Mouse (Mus musculus) cerebellum, adult 9-11 months (tissue): ENCODE measurements at regions not wholly inside any gene's neighbourhood (a gene's known extent, or its start where the extent isn't known, plus 50 kb on each side); places are given as distances from the start of the nearest gene placed in this dataset.

Experiments used
- DNase-seq: peaks from one replicate; pipeline ENCODE4 v3.0.0; 2022

DNA sequence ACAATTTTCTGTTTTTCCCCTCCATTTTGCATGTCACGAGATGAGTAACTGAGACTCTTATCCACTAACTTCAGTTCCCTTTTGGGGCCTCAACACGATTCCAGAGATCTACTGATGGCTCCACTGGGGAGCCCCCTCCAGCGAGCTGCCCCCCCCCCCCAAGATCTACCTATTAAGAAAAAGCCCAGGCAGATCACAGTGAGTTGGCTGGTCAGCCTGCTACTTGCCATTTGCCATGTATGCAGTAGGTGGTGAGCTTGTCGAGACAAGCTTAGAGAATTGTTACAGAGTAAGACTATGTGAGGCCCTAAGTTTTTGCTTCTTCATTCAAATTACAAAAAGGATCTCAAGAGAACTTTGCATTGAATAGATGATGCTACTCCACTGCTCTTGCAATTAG, 426.3 kb upstream of the Ubash3b start:
- no peak for DNase-seq

GRCm38 (mm10) chr9:41586966-41587570, 425.6 kb upstream of the Ubash3b start:
- DNase-seq = no peak

DNA sequence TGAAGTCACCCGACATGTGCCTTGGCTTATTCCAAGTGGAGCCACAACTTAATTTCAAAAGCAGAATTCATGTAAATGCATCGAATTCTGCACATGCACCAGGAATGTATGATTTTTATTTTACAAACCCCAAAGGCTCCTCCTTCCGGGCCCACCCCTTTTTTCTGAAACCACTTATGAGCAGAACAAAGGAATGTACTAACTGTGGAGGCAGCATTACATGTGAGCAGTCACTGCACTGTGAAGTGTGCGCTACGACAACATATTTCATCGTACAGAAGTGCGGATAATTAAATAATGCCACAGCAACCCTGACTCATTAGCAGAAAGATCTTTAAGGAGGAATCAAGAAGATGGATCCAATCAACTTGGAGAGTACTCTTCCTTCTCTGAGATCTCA, 424.8 kb upstream of the Ubash3b start:
- DNase-seq = no peak

DNA sequence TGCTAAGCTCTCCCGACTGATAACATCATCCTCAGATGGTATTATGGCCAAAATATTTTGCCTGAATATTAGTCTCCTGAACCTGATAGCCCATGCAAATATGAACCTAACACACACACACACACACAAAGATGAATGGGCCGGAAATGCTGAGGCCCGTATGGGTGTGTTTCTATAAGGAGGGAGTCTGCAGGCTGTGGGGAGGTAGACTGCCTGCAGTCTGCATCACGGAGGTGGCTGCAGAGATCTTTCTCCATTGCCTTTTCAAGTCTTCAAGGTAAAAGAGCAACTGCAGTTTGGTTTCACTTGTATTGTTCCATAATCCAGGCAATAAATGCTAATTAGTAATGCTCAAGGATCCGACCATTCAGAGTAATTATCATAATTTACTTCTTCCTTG, 424.3 kb upstream of the Ubash3b start:
- DNase-seq = no peak

- no peak for DNase-seq
These were observed 423.5 kb upstream of the Ubash3b start for GRCm38 (mm10) chr9:41585012-41585411.

DNA sequence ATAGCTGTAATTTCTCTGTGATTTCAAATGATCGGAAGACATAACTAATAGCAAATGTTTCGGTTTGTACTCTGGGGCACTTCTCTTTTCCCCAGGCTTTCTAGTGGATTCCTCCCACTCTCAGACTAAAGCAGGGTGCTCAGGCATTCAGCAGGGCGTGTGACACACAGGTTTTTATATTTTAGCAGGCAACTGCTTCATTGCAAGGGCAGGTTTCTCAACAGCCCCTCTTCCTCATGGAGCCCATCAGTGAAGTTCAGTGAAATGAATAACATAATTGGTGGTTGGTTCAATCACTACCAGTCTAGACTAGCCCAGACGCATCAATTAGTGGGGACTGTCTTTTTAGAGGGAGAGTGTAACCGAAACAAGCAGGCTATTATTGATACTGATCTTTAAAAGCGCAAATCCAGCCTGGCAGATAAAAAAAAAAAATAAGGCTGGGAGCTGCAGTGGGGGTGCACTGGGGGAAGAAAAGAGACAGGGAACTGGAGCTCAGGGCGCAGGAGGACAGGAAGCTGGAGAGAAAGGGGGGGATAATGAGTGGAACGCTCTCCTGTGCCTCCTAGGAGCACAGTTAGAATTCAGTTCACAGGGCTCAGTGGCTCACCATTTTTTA, 422.3 kb upstream of the Ubash3b start:
- DNase-seq = no peak

- DNase-seq = no peak
These were observed 421.8 kb upstream of the Ubash3b start for GRCm38 (mm10) chr9:41583276-41583675.

DNA sequence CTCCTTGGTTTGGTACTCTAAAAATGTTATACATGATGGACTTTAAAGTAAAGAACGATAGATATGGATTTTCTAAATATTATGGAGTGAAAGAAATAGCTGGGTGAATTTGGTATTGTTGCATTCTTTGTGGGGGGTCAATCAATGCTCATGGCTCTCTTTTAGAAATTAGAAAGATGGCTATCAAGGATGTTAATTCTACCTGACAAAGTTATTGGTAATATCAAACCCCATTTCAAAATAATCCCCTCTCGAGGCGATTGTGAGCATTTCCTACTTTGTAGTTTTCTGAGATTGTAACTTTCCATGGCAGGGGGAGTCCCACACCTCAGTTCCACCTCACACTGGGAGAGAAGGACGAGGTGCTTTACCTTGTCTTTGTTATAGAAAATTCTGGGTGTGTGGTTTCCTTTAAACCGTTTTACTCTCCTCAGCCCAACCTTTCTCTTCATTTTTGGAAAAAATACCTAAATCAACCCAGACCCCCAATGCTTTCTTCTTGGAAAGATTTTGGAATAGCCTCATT, 421.3 kb upstream of the Ubash3b start:
- DNase-seq = no peak

- no peak for DNase-seq
These were observed 420.7 kb upstream of the Ubash3b start for GRCm38 (mm10) chr9:41582171-41582570.

DNA sequence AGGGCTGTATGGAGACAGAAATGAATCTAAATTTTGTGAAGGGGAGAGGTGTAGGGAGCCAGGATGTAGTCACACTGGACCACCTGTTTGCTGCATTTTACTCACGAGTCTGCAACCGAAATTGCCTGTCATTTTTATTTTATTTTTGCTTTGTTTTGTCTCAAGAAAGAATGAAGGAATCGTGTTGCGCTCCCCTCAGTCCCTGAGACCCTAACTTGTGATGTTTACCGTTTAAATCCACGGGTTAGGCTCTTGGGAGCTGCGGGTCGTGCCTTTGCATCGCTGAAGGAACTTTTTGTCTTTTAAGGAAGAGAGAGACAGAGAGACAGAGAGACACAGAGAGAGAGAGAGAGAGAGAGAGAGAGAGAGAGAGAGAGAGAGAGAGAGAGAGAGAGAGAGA, 420.2 kb upstream of the Ubash3b start:
- no peak for DNase-seq

GRCm38 (mm10) chr9:41581152-41581551, 419.7 kb upstream of the Ubash3b start:
- no peak for DNase-seq

DNA sequence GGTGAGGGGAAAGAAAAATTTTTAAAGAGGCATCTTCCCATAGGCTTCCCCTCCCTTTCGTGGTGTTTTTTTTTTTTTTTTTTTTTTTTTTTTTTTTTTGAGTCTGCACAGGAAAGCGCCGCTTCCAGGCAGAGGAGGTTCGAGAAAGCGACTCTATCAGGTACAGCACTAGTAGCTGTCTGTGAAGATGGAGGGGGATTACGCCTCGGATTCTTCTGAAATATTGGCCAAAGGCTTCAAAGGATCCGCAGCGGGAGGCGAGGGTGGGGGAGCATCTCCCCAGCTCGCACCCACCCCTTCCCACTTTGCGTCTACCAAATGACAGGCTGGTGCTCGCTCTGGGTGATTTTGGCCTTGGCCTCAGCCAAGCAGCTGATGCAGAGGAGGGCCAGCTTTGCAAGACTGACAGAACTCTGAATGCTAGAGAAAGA, 419.1 kb upstream of the Ubash3b start:
- DNase-seq = peak; percentile 47

DNA sequence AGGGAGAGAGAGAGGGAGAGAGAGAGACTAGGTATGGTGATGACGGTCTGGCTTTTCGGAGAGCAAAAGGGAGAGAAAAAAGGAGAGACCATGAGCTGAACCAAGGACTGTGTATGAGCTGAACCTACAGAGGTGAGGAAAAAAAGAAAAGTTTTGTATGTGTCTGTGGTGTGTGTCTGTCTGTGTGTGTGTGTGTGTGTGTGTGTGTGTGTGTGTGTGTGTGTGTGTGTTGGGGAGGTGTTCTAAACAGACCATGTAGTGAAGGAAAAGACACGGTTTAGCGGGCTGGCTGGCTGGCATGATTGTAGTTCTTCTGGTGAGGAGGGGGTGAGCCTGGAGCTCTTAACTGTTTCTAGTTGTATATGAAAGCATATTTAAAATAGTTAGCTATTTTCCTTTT, 418.6 kb upstream of the Ubash3b start:
- DNase-seq = no peak

DNA sequence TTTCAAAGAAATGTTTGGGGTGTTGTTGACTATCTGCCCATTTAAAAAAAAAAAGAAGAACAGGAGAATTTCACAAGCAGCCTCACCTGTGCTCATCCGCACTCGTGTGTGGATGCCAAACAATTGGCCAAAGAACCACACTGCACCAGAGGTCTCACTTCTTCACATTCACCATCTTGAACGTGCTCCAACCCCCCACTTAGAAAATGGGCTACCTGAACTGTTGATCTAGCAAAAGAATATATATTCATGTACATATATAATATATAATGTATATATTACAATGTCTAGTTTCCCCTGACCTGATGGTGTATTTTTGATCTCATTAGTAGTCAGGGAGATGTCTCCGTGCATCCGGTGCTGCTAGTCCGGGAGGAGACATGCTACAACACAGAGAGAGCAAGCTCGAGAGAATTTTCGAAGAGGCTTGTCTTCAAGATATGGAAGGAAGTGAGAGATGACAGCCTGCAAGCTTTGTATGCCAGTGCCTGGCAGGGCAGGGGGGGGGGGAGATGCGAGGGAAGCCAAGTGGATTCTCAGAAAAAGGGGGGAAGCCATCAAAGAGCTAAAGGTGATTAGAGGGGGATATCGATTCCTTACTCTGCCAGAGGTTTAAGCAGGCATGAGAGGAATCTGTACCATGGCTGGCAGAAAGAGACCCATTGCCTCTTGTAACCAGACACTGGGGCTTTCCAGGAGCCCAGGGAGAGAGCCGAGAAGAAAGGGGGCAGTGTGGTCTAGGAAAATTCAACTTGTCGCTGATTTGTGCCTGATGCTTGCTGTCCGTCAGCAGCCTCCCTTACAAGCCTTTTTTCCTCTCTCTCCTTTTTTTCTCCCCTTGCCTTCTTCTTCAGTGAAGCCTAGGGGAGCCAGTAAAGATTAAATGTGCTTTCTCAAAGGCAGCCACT, 417.9 kb upstream of the Ubash3b start:
- peak; percentile 28 for DNase-seq

GRCm38 (mm10) chr9:41578221-41579106, 417.0 kb upstream of the Ubash3b start:
- DNase-seq = no peak

DNA sequence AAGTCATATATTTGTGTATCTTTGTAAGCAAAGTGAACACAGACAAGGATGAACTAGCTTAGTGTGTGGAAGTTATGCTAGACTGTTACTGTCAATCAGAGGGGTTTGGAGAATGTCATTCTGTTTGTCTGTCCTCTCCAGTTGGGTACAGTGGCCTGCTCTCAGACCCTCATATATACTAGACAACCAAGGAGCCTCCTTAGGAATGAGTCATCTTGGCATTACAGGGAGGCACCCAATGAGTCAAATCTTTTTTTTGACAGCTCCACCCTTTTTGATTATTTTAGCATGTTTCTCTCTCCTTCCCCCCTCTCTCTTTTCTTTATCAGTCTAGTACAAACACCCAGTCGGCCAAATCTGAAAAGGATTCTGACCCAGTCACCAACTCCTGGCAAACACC, 416.3 kb upstream of the Ubash3b start:
- DNase-seq = no peak

DNA sequence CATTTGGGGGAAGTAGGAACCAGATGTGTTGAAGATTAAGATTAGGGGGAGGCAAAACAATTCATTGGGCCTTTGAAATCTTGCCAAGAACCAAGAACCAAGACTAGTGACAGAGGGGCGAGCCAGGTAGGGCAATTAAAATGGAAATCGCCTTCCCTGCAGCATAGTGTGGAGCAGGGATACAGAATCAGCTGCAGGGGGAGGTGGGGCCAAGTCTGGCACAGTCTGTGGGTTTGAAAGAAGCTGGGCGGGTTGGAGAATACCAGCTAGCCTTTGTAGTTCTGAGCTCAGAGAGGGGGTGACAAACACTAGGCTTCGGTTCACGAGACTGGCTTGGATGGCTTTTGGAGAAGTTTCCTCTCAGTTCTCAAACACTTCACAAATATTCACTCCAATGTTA, 414.3 kb upstream of the Ubash3b start:
- DNase-seq = no peak

GRCm38 (mm10) chr9:41570262-41570661, 408.8 kb upstream of the Ubash3b start:
- no peak for DNase-seq

DNA sequence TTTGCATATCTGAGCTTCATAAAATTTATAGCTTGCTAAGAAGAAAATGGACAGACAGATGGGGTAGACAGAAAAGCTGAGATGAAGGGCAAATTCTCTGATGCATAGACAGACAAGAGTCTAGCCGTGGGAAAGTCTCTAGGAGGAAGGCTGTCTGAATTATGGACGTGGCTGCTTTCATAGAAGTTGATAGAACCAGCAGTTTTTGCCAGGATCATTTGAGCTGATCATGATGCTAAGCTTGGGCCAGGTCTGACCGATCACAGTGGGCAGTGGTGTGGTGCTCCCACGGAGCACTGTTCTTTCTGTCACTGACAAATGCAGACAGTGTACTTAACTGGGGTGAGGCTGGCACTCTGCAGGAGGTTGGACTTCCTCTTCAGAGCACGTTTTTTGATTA, 405.0 kb upstream of the Ubash3b start:
- DNase-seq = no peak

GRCm38 (mm10) chr9:41565784-41566183, 404.3 kb upstream of the Ubash3b start:
- DNase-seq = no peak

GRCm38 (mm10) chr9:41563376-41563775, 401.9 kb upstream of the Ubash3b start:
- DNase-seq = no peak

- no peak for DNase-seq
These were observed 397.0 kb upstream of the Ubash3b start for GRCm38 (mm10) chr9:41558456-41558855.

DNA sequence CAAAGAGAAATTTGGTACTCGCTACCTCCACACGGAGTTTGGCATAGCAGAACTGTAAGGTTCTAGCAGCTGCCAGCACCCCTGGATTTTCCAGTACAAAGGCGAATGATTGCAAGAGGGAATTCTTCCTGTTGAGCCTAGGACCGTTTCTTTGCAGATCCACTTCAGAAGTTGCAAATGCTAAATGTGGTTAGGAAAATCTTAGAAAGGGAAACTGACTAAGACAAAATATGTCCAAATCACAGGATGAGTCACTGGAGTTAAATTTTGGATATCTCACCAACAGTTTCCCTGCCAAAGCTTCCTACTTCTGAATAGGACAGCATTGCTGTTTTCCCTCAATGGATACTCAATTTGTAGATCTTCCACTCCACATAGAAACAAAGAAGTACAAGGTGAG, 395.4 kb upstream of the Ubash3b start:
- DNase-seq = no peak
